Mouse (Mus musculus): Measurements from ENCODE around the gene Nrip1. TPM values are rescaled to one million over a fixed set of nuclear protein-coding genes. Genes with fewer than 3 reads are reported as not detected.
A peak's percentile ranks its signal among the peaks of the same experiment; 100 is the strongest.

Nrip1 gene
- polyA plus RNA-seq (2015; fragmentation: Nextera tagmentation; extraction: Ambion mirVana) = 39.2 and 44.2 TPM in 2 replicates

DNA sequence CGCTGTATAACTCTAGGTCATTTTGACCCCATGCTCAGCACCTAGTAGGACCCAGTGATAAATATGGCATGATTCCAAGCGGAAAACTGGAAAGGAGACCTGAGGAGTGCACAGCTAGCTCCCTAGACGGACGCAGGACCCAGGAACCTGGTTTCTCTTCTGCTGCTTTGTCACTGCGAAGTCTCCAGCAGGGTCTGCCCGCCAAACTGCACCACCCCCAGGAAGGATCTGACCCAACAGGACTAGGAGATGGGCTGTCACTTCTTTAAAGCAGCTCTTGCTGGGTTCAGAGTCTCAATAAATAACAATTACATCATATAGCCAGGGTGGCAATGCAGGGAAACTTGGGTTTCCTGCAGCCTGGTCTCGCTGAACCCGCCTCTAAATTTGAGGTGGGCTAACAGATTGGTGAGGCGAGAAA lies at the start of gene Nrip1:
Gene Nrip1, minus strand, starts transcription at position 157 of the 421 bp plus-strand sequence.
- H3K27me3 ChIP-seq (replicated peaks) = no peaks in the 10 kb centered on the region
- H3K4me3 ChIP-seq (replicated peaks) = peak within 1 kb of the TSS; percentile 89
- WGBS = 1% methylated on average over 9 of the region's 9 CpGs
- peak; percentile 9; the same call in 1 of the 2 replicates for ATAC-seq (ENCODE audit: insufficient read depth, low FRiP score, low read depth)
- peak within 1 kb of the TSS; percentile 99 for H3K27ac ChIP-seq
- H3K36me3 ChIP-seq = no peaks in the 10 kb centered on the region
- H3K4me1 ChIP-seq = 0 out of 2 replicates have a peak, but pooled peaks cover 14% of the 10 kb centered on the region
- H3K9ac ChIP-seq = peak within 1 kb of the TSS; percentile 90
- H3K4me2 ChIP-seq = peak within 1 kb of the TSS; percentile 61
- H3K9me3 ChIP-seq = no peaks in the 10 kb centered on the region

DNA sequence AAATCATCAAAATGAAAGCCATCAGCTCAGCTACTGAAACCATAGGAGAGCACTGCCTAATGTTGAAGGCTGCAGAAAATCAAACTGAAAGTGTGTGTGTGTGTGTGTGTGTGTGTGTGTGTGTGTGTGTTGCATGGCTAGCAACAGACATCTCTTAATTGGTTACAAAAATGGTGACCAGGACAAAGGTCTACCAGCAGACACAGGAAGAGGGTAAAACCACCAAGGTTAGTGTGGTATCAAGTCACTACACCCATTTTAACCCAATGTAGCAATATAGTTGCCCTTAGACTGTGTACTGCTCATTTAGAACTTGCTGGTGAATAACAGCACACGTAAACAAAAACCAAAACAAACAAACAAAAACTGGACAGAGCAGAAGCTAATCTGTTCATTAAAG lies 48.9 kb upstream of the Nrip1 start:
- no peaks in the 10 kb centered on the region for H3K4me1 ChIP-seq
- H3K9ac ChIP-seq = no peak overlapping the region
- no peaks in the 10 kb centered on the region for H3K36me3 ChIP-seq
- no peaks in the 10 kb centered on the region for H3K9me3 ChIP-seq
- 93% methylated on average over 1 of the region's 1 CpGs for WGBS
- H3K27me3 ChIP-seq (replicated peaks) = no peaks in the 10 kb centered on the region
- H3K27ac ChIP-seq = no peak overlapping the region
- no peak for ATAC-seq (ENCODE audit: insufficient read depth, low FRiP score, low read depth)
- H3K4me2 ChIP-seq = no peak overlapping the region
- H3K4me3 ChIP-seq (replicated peaks) = no peak overlapping the region

DNA sequence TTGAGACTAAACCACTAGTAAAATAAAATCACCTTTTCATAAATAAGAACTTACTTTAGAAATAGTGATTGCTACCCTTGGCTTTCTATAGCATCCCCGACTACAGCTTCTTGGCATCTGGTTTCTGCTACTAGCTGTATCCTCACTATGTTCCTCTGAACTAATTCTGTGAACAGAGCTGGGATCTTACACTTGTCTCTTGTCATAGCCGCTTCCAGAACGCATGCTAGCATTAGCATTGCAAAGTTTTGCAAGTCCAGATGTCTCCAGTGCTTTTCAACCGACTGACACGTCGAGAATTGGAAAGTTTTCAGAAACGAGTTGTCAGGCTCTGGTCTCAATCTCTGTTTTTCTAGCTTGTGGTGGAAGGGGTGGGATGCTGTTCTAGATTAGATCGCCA lies 46.2 kb upstream of the Nrip1 start:
- no peak overlapping the region for H3K27ac ChIP-seq
- H3K4me3 ChIP-seq (replicated peaks) = no peak overlapping the region
- WGBS = 64% methylated on average over 8 of the region's 8 CpGs
- no peak for ATAC-seq (ENCODE audit: insufficient read depth, low FRiP score, low read depth)
- H3K36me3 ChIP-seq = no peaks in the 10 kb centered on the region
- H3K9ac ChIP-seq = no peak overlapping the region
- H3K4me2 ChIP-seq = no peak overlapping the region
- H3K9me3 ChIP-seq = no peaks in the 10 kb centered on the region
- no peaks in the 10 kb centered on the region for H3K4me1 ChIP-seq
- H3K27me3 ChIP-seq (replicated peaks) = no peaks in the 10 kb centered on the region

DNA sequence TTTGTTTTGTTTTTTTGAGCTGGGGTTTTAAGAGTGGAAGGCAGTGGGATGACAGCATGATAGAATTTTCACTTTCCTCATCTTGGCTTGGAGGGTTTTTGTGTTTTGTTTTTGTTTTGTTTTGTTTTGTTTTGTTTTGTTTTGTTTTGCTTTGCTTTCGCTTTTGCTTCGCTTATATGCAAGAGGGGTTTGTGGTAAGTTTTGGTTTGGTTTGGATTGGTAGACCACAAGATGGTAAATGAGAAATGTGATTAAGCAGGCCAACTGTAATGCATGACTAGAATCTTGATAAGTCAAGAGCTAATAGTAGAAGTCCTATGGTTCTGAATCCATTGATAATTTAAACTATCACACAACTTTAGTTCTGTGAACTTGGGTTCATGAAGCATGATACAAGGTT lies 42.9 kb upstream of the Nrip1 start:
- 97% methylated on average over 2 of the region's 2 CpGs for WGBS
- no peak for ATAC-seq (ENCODE audit: insufficient read depth, low FRiP score, low read depth)
- no peak overlapping the region for H3K4me2 ChIP-seq
- H3K27me3 ChIP-seq (replicated peaks) = no peaks in the 10 kb centered on the region
- H3K4me1 ChIP-seq = no peaks in the 10 kb centered on the region
- H3K27ac ChIP-seq = no peak overlapping the region
- no peaks in the 10 kb centered on the region for H3K36me3 ChIP-seq
- H3K9me3 ChIP-seq = no peaks in the 10 kb centered on the region
- H3K9ac ChIP-seq = no peak overlapping the region
- H3K4me3 ChIP-seq (replicated peaks) = no peak overlapping the region

DNA sequence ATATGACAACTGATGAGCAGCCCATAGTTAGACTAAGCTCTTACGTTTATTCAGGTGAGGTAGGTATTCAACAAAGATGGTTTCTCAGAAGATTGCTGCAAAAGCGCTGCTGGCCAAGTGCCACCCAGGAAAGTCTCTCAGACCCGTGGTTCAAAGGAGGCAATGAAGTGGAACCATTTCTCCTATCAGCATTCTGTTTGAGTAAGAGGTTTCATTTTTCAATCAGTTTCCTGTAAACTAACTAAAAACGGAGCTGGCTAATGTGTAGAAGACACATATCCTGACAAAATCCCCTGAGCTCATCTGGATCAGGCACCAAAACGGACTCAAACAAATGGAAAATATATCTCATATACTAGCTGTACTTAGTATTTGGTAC lies 42.4 kb upstream of the Nrip1 start:
- H3K4me2 ChIP-seq = no peak overlapping the region
- H3K36me3 ChIP-seq = no peaks in the 10 kb centered on the region
- 66% methylated on average over 5 of the region's 5 CpGs for WGBS
- H3K27me3 ChIP-seq (replicated peaks) = no peaks in the 10 kb centered on the region
- H3K9me3 ChIP-seq = no peaks in the 10 kb centered on the region
- no peak for ATAC-seq (ENCODE audit: insufficient read depth, low FRiP score, low read depth)
- no peak overlapping the region for H3K4me3 ChIP-seq (replicated peaks)
- H3K27ac ChIP-seq = no peak overlapping the region
- H3K9ac ChIP-seq = no peak overlapping the region
- no peaks in the 10 kb centered on the region for H3K4me1 ChIP-seq

DNA sequence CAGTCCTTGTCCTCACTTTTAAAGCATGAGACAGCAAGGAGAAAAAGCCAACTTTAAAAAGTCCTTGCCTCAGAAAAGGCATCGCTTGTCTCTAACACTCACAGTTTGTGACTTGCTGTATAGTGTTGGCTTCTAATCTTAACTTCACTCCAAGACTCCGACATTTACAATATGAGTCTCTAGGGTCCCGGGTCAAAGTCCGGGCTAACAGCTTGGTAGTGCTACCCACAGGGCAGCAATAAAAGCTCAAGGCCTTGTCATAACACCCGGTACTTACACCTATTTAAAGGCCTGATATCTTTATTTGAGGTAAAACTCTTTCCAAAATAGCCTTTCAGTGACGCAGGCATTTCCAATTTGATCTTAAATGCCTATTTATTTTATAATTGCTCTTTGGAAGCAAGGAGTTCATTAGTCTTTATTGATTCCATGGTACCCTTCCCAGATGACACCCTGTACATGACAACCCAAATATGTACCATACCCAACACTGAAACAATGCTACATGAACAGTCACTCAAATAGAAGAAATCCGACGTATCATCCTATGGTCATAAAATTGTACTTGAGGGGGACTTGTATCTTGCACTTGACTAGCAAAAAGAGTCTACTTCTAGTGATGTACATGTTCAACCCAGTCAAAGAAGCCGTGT lies 41.9 kb upstream of the Nrip1 start:
- 83% methylated on average over 9 of the region's 9 CpGs for WGBS
- Histone ChIP-seq H3K4me1 (no peaks in the 10 kb centered on the region), H3K4me2 (no peak overlapping the region), H3K9me3 (no peaks in the 10 kb centered on the region), H3K9ac (no peak overlapping the region), H3K36me3 (no peaks in the 10 kb centered on the region), H3K27me3 (replicated peaks) (no peaks in the 10 kb centered on the region), H3K4me3 (replicated peaks) (no peak overlapping the region), H3K27ac (no peak overlapping the region)
- no peak for ATAC-seq (ENCODE audit: insufficient read depth, low FRiP score, low read depth)

DNA sequence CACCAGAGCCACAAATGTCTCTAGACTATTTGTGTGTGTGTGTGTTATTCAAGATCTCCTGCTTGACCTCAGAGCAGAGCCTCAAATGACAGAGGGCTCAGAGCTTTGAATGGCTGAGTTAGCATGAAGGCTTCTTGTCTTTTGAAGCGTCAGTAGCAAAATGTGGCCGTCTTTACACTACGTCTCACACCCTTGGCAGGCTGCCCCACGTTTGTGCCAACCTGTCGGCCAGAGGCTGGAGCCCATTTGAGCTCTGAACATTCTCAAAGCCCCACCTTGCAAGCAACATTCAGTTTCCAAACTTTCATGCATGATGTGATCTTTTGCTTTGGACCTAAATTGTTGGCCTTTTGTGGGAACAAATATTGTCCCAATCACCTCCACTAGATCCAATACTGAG lies 40.9 kb upstream of the Nrip1 start:
- 71% methylated on average over 5 of the region's 5 CpGs for WGBS
- no peak for ATAC-seq (ENCODE audit: insufficient read depth, low FRiP score, low read depth)
- H3K36me3 ChIP-seq = no peaks in the 10 kb centered on the region
- no peaks in the 10 kb centered on the region for H3K9me3 ChIP-seq
- no peaks in the 10 kb centered on the region for H3K27me3 ChIP-seq (replicated peaks)
- H3K9ac ChIP-seq = no peak overlapping the region
- H3K27ac ChIP-seq = no peak overlapping the region
- H3K4me1 ChIP-seq = no peaks in the 10 kb centered on the region
- no peak overlapping the region for H3K4me2 ChIP-seq
- H3K4me3 ChIP-seq (replicated peaks) = no peak overlapping the region

DNA sequence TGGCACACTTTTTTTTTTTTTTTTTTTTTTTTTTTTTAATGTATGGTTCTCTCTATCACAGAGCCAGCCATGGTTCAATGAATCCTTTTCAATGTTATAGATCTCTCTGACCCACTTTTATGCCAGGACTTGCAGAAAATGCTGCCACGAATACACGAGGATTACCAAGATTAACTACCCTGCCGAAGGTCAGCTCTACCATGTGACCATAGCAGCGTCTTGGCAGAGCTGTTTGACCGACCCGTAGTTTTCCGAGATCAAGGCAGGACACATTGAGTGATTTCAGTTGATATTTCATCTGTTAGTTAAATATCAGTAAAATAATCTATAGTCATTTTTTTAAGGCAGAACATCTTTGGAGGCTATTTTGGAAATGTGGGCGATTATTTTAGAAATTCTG lies 40.0 kb upstream of the Nrip1 start:
- no peaks in the 10 kb centered on the region for H3K27me3 ChIP-seq (replicated peaks)
- H3K9ac ChIP-seq = no peak overlapping the region
- no peak overlapping the region for H3K4me3 ChIP-seq (replicated peaks)
- H3K4me2 ChIP-seq = no peak overlapping the region
- H3K27ac ChIP-seq = no peak overlapping the region
- WGBS = 88% methylated on average over 8 of the region's 8 CpGs
- ATAC-seq (ENCODE audit: insufficient read depth, low FRiP score, low read depth) = no peak
- H3K9me3 ChIP-seq = no peaks in the 10 kb centered on the region
- no peaks in the 10 kb centered on the region for H3K4me1 ChIP-seq
- H3K36me3 ChIP-seq = no peaks in the 10 kb centered on the region

DNA sequence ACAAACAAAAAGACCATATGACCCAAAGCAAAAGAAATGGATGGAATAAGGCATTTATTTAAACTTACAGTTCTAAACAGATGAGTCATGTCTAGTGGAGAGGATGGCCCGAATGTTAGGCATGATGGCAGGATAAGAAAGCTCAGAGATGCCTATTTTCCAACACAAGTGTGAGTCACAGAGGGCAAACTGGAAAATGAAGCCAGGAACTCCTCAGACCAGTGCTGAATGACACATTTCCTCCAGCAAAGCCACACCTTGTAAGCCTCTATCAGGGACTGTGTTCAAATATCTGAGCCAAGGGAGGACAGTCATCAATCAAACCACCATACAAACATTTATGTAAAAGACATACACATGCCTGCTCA lies 35.7 kb upstream of the Nrip1 start:
- H3K9ac ChIP-seq = no peak overlapping the region
- no peaks in the 10 kb centered on the region for H3K9me3 ChIP-seq
- H3K27me3 ChIP-seq (replicated peaks) = no peaks in the 10 kb centered on the region
- WGBS = 14% methylated on average over 1 of the region's 1 CpGs
- no peak overlapping the region for H3K27ac ChIP-seq
- no peak overlapping the region for H3K4me2 ChIP-seq
- H3K4me3 ChIP-seq (replicated peaks) = no peak overlapping the region
- H3K4me1 ChIP-seq = no peaks in the 10 kb centered on the region
- ATAC-seq (ENCODE audit: insufficient read depth, low FRiP score, low read depth) = peak; percentile 50; the same call in 1 of the 2 replicates
- no peaks in the 10 kb centered on the region for H3K36me3 ChIP-seq

DNA sequence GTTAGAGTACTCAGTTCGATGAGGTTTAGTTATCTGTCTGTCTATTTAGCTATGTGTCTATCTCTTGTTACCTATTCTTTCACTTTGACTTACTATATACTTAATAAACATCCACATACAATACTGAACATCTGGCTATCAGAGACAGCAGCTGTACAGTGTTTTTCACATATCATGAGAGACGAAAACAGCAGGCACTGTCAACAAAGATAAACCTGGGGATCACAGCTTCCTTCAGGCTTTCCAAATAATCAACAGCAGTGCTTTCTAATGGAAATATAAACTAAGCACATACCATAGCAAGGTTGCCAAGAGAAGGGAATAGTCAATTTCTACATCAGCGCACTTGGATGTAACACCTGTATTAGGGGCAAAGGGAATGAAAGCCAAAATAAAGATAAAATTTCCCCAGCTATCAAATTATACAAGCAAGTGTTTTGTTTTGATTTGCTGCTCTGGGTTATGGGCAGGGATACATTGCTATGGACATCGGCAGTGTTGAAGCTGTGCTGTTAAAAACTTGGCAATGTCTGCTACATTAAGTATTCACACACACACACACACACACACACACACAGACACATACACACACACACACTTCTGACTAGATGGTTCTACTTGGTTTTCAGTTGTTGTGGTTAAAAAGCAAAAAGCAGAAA lies 35.2 kb upstream of the Nrip1 start:
- H3K9ac ChIP-seq = no peak overlapping the region
- 63% methylated on average over 4 of the region's 4 CpGs for WGBS
- no peaks in the 10 kb centered on the region for H3K9me3 ChIP-seq
- no peak overlapping the region for H3K4me3 ChIP-seq (replicated peaks)
- no peaks in the 10 kb centered on the region for H3K36me3 ChIP-seq
- no peak overlapping the region for H3K27ac ChIP-seq
- ATAC-seq (ENCODE audit: insufficient read depth, low FRiP score, low read depth) = no peak
- H3K4me2 ChIP-seq = no peak overlapping the region
- no peaks in the 10 kb centered on the region for H3K4me1 ChIP-seq
- H3K27me3 ChIP-seq (replicated peaks) = no peaks in the 10 kb centered on the region

DNA sequence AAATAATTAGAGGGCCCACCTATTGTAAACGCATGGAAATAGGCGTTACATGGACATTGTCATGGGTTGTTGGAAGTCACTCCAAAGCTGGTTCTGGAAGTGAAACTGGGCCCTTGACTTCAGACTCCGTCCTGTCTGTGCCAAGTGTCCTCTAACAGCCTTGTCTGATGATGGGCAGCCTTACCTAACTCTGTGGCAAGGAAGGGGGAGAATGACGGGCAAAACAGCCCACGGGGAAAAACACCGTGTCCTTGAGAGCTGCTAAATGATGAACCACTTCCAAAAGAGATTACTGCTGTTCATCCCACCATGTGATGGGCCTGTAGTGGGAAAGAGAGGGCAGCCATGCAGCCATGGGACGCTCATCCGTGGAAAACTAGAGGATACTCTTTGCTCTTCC lies 34.6 kb upstream of the Nrip1 start:
- H3K4me2 ChIP-seq = no peak overlapping the region
- no peaks in the 10 kb centered on the region for H3K27me3 ChIP-seq (replicated peaks)
- WGBS = 75% methylated on average over 8 of the region's 8 CpGs
- H3K9ac ChIP-seq = no peak overlapping the region
- H3K27ac ChIP-seq = no peak overlapping the region
- no peak overlapping the region for H3K4me3 ChIP-seq (replicated peaks)
- no peaks in the 10 kb centered on the region for H3K9me3 ChIP-seq
- H3K36me3 ChIP-seq = no peaks in the 10 kb centered on the region
- ATAC-seq (ENCODE audit: insufficient read depth, low FRiP score, low read depth) = no peak
- no peaks in the 10 kb centered on the region for H3K4me1 ChIP-seq

DNA sequence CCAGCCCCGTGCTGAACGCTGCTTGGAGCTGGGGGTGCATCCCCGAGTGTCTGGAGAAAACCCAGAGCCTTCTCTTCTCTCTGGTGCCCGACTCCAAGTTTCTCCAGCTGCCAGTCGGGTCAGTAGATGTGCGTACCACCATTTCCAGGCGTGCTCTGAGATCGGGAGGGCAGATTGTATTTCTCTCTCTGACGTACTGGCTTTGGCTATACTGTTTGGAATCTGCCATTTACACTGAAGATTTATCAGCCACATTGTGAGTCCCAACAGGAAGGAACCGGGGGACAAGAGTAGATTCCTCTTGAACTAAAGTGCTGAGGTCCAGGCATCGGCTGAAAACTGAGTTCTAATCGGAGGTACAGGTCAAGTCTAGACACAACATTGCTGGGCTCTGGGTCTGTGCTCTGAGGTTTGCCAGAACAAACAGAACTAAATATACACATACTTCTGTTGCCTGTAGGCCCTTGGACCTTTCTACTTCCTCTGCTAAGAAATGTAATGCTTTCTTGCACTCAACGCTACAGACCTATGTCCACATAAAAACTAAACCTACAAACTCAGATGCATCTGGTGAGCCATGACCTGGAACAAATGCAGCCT lies 33.8 kb upstream of the Nrip1 start:
- Histone ChIP-seq H3K4me3 (replicated peaks) (no peak overlapping the region), H3K9me3 (no peaks in the 10 kb centered on the region), H3K27ac (no peak overlapping the region), H3K36me3 (no peaks in the 10 kb centered on the region), H3K4me1 (no peaks in the 10 kb centered on the region), H3K9ac (no peak overlapping the region), H3K4me2 (peak overlapping the region; percentile 34), H3K27me3 (replicated peaks) (no peaks in the 10 kb centered on the region)
- WGBS = 38% methylated on average over 13 of the region's 13 CpGs
- no peak for ATAC-seq (ENCODE audit: insufficient read depth, low FRiP score, low read depth)
